Mouse (Mus musculus): Measurements from ENCODE around the gene Vat1l. TPM values are rescaled to one million over a fixed set of nuclear protein-coding genes. Genes with fewer than 3 reads are reported as not detected.

Gene Vat1l
- not detected for total RNA-seq (2023)

GRCm38 (mm10) chr8:114205221-114205901 lies at the start of gene Vat1l:
TSS of gene Vat1l (plus strand) at chr8:114205612.

GRCm38 (mm10) chr8:114417786-114418185 lies 212.4 kb downstream of the Vat1l start, which contains the start of gene Clec3a:
TSS of gene Clec3a (plus strand) at chr8:114418086.

Other genes starting within 250 kb of the Vat1l start
- 8.0 TPM for gene Nudt7, start 72.1 kb upstream of the Vat1l start, total RNA-seq (2023)
- not detected for gene Clec3a, start 212.5 kb downstream of the Vat1l start, total RNA-seq (2023)
- 21.2 TPM for gene Wwox, start 234.0 kb downstream of the Vat1l start, total RNA-seq (2023)